Mouse (Mus musculus) limb, embryonic 14.5 days (tissue): Measurements from ENCODE around the gene Piwil1. TPM values are rescaled to one million over a fixed set of nuclear protein-coding genes. Genes with fewer than 3 reads are reported as not detected.

ENCODE experiments used
- ATAC-seq: fragments of 200-750 bp; cut with Nextera tagmentation; 2 replicates; pipeline ENCODE4 v1.8.0; 2017; ENCODE audit warnings: low read depth, moderate number of reproducible peaks, moderate TSS enrichment; ENCODE audit not compliant: low FRiP score
- DNase-seq: peaks from one replicate; pipeline ENCODE4 v3.0.0-alpha.2; 2015; ENCODE audit warnings: low spot score
- H3K27ac ChIP-seq: fragments of 300-500 bp; sonication (generic); replicated peaks from 2 replicates; pipeline ENCODE4 v1.5.1; 2014; ENCODE audit warnings: low read depth, mild to moderate bottlenecking, low read length, moderate library complexity, mixed read lengths
- H3K27me3 ChIP-seq: fragments of 300-500 bp; sonication (generic); 2 replicates; pipeline ENCODE4 v1.6.1; 2014; ENCODE audit warnings: low read length, mixed read lengths; ENCODE audit not compliant: control insufficient read depth, insufficient read depth
- H3K36me3 ChIP-seq: fragments of 300-500 bp; sonication (generic); 2 replicates; pipeline ENCODE4 v1.6.1; 2014; ENCODE audit warnings: mild to moderate bottlenecking, low read length, moderate library complexity, mixed read lengths; ENCODE audit not compliant: control insufficient read depth, insufficient read depth
- H3K4me1 ChIP-seq: fragments of 300-500 bp; sonication (generic); 2 replicates; pipeline ENCODE4 v1.6.1; 2014; ENCODE audit warnings: antibody characterized with exemption, low read length, mixed read lengths; ENCODE audit not compliant: control insufficient read depth, insufficient read depth
- H3K4me2 ChIP-seq: fragments of 300-500 bp; sonication (generic); replicated peaks from 2 replicates; pipeline ENCODE4 v1.6.1; 2014; ENCODE audit warnings: low read depth, mild to moderate bottlenecking, low read length, moderate library complexity; ENCODE audit not compliant: severe bottlenecking
- H3K4me3 ChIP-seq: fragments of 300-500 bp; sonication (generic); replicated peaks from 2 replicates; pipeline ENCODE4 v1.5.1; 2014; ENCODE audit warnings: low read length
- H3K9ac ChIP-seq: fragments of 300-500 bp; sonication (generic); 2 replicates; pipeline ENCODE4 v1.6.1; 2014; ENCODE audit warnings: mild to moderate bottlenecking, low read depth, low read length, moderate library complexity; ENCODE audit not compliant: severe bottlenecking
- H3K9me3 ChIP-seq: fragments of 300-500 bp; sonication (generic); 2 replicates; pipeline ENCODE4 v1.6.1; 2016; ENCODE audit warnings: low read length; ENCODE audit not compliant: control insufficient read depth
- POLR2A ChIP-seq: fragments of 200-500 bp; IDR thresholded peaks from 2 replicates; pipeline ENCODE4 v1.8.0; 2012; ENCODE audit warnings: inconsistent platforms, mild to moderate bottlenecking, moderate library complexity, borderline replicate concordance; ENCODE audit not compliant: insufficient read depth, insufficient read length; ENCODE audit errors: extremely low read depth
- WGBS: fragments of 180-500 bp; shearing (Covaris S2); extraction: QIAGEN DNeasy Blood & Tissue Kit; methylation state at CpG from one replicate; pipeline ENCODE4 v1.1.7; 2014; 5-methylcytosine and 5-hydroxymethylcytosine counted together
- polyA plus RNA-seq, 2 experiments: library from polyadenylated mRNA; depleted of rRNA in 1 of 2; stranded (reverse) in 1 of 2; unstranded in 1 of 2; fragments of >200 nt; fragmentation: Nextera tagmentation in 1 of 2; extraction: Ambion mirVana in 1 of 2; gene quantifications; 2 replicates each; pipeline versions ENCODE4 v1.2.1 to v1.2.3; 2012 to 2014

The Piwil1 gene
- polyA plus RNA-seq, 2 experiments, result 0.03 TPM; not detected in 1

GRCm38 (mm10) chr5:128739168-128739837, 37.0 kb downstream of the Piwil1 start:
- DNase-seq, result no peak
- H3K27me3 ChIP-seq, result no peaks in the 10 kb centered on the region
- 43% methylated on average over 16 of the region's 17 CpGs for WGBS
- H3K27ac ChIP-seq, result no peak overlapping the region
- H3K9me3 ChIP-seq, result no peaks in the 10 kb centered on the region
- no peak for TF ChIP-seq POLR2A
- H3K9ac ChIP-seq, result no peak overlapping the region
- no peaks in the 10 kb centered on the region for H3K36me3 ChIP-seq
- H3K4me1 ChIP-seq, result no peaks in the 10 kb centered on the region
- H3K4me3 ChIP-seq, result no peak overlapping the region
- H3K4me2 ChIP-seq, result no peak overlapping the region
- ATAC-seq, result no peak

- no peak overlapping the region for H3K4me2 ChIP-seq
- H3K27me3 ChIP-seq, result no peaks in the 10 kb centered on the region
- ATAC-seq (no peak), DNase-seq (no peak)
- no peak for TF ChIP-seq POLR2A
- H3K4me3 ChIP-seq, result no peak overlapping the region
- WGBS, result 28% methylated on average over 8 of the region's 8 CpGs
- H3K9ac ChIP-seq, result no peak overlapping the region
- H3K9me3 ChIP-seq, result no peaks in the 10 kb centered on the region
- H3K36me3 ChIP-seq, result no peaks in the 10 kb centered on the region
- no peaks in the 10 kb centered on the region for H3K4me1 ChIP-seq
- H3K27ac ChIP-seq, result no peak overlapping the region
Measured at GRCm38 (mm10) chr5:128739838-128740171, 37.5 kb downstream of the Piwil1 start.

- Histone ChIP-seq H3K27ac (no peak overlapping the region), H3K9ac (no peak overlapping the region), H3K9me3 (no peaks in the 10 kb centered on the region), H3K4me2 (no peak overlapping the region), H3K4me3 (no peak overlapping the region), H3K27me3 (no peaks in the 10 kb centered on the region), H3K4me1 (no peaks in the 10 kb centered on the region), H3K36me3 (no peaks in the 10 kb centered on the region)
- 80% methylated on average over 6 of the region's 6 CpGs for WGBS
- ATAC-seq (no peak), DNase-seq (no peak)
- no peak for TF ChIP-seq POLR2A
Measured at GRCm38 (mm10) chr5:128744351-128744750, 42.0 kb downstream of the Piwil1 start.

- no peak for TF ChIP-seq POLR2A
- H3K9ac ChIP-seq, result no peak overlapping the region
- WGBS, result 78% methylated on average over 9 of the region's 9 CpGs
Measured at GRCm38 (mm10) chr5:128745206-128745605, 42.9 kb downstream of the Piwil1 start.

GRCm38 (mm10) chr5:128746261-128746660, 43.9 kb downstream of the Piwil1 start:
- no peaks in the 10 kb centered on the region for H3K36me3 ChIP-seq
- no peak overlapping the region for H3K4me3 ChIP-seq
- TF ChIP-seq POLR2A, result no peak
- H3K9ac ChIP-seq, result no peak overlapping the region
- H3K4me1 ChIP-seq, result no peaks in the 10 kb centered on the region
- no peaks in the 10 kb centered on the region for H3K9me3 ChIP-seq
- H3K4me2 ChIP-seq, result no peak overlapping the region
- H3K27me3 ChIP-seq, result no peaks in the 10 kb centered on the region
- 85% methylated on average over 8 of the region's 8 CpGs for WGBS
- H3K27ac ChIP-seq, result no peak overlapping the region
- ATAC-seq (no peak), DNase-seq (no peak)

More at GRCm38 (mm10) chr5:128745206-128745605, 42.9 kb downstream of the Piwil1 start:
- ATAC-seq (no peak), DNase-seq (no peak)
- no peaks in the 10 kb centered on the region for H3K4me1 ChIP-seq
- H3K27me3 ChIP-seq, result no peaks in the 10 kb centered on the region
- no peaks in the 10 kb centered on the region for H3K9me3 ChIP-seq
- H3K4me2 ChIP-seq, result no peak overlapping the region
- no peaks in the 10 kb centered on the region for H3K36me3 ChIP-seq
- H3K4me3 ChIP-seq, result no peak overlapping the region
- no peak overlapping the region for H3K27ac ChIP-seq
